Mouse (Mus musculus): ENCODE data around the gene Ppp2r5a. TPM values are rescaled to one million over a fixed set of nuclear protein-coding genes. Genes with fewer than 3 reads are reported as not detected.

Ppp2r5a gene
- polyA plus RNA-seq, 1 experiment from 2014 or later, result 22.6 TPM

DNA sequence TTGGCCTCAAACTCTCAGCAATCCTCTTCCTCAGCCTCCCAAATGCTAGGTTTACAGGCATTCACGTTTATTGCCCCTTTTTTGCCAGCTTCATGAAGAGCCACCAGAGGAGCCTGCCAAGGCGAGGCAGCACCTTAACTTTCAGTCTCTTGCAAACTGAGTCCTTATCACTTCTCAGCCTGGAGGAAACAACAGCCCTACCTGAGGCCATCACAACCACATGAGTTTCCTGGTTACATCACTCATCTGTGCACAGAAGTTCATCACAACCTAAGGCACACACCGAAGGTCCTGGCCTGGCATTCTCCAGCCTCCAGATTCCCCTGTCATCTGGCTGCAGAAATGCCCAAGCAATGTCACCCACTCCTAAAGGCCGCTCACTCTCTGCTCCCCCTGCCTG is 19.1 kb upstream of the Ppp2r5a start:
- H3K36me3 ChIP-seq (ENCODE audit: control insufficient read depth, insufficient read depth, low read length), result no peaks in the 10 kb centered on the region
- no peak overlapping the region for H3K9ac ChIP-seq (ENCODE audit: low read length)
- no peaks in the 10 kb centered on the region for H3K27me3 ChIP-seq (ENCODE audit: control insufficient read depth, insufficient read depth, low read length)
- H3K9me3 ChIP-seq (ENCODE audit: control insufficient read depth, low read length), result no peaks in the 10 kb centered on the region
- no peak overlapping the region for H3K4me2 ChIP-seq (ENCODE audit: low read depth)
- H3K4me3 ChIP-seq (ENCODE audit: low read depth, low read length), result no peak overlapping the region
- WGBS, result 62% methylated on average over 4 of the region's 4 CpGs
- H3K4me1 ChIP-seq (ENCODE audit: control insufficient read depth, insufficient read depth, low read length), result no peaks in the 10 kb centered on the region
- no peak overlapping the region for H3K27ac ChIP-seq (ENCODE audit: low read depth, low read length)
- no peak for ATAC-seq (ENCODE audit: insufficient read depth, low FRiP score, low TSS enrichment)
- no peak for DNase-seq (ENCODE audit: low spot score)

DNA sequence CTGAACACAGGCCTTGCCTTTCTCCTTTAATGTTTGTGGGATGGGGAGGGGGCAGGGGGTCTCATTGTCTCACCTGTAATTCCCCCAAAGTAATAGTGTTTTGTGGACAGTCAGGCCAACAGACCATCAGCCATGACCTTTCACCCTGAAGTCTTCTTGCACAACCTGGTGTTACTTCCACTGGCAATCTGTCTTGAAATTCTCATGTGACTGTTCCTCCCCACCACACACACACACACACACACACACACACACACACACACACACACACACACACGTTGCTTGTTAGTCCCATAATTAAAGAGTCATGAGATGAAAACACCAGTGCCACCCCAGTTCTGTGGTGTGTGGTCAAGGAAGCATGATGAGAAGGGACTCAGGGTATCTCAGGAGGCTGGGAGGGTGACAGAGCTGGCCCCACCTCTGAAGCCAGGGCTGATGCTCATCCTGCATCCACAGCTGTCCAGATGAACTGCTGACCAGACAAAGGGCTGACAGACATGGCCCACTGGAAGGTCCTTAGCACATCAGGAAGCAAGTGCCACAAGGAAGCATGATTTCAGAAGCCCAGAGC is 18.4 kb upstream of the Ppp2r5a start:
- H3K27ac ChIP-seq (ENCODE audit: low read depth, low read length), result no peak overlapping the region
- no peaks in the 10 kb centered on the region for H3K36me3 ChIP-seq (ENCODE audit: control insufficient read depth, insufficient read depth, low read length)
- ATAC-seq (ENCODE audit: insufficient read depth, low FRiP score, low TSS enrichment) (no peak), DNase-seq (ENCODE audit: low spot score) (no peak)
- no peak overlapping the region for H3K4me3 ChIP-seq (ENCODE audit: low read depth, low read length)
- H3K9ac ChIP-seq (ENCODE audit: low read length), result no peak overlapping the region
- H3K4me1 ChIP-seq (ENCODE audit: control insufficient read depth, insufficient read depth, low read length), result no peaks in the 10 kb centered on the region
- H3K27me3 ChIP-seq (ENCODE audit: control insufficient read depth, insufficient read depth, low read length), result no peaks in the 10 kb centered on the region
- no peak overlapping the region for H3K4me2 ChIP-seq (ENCODE audit: low read depth)
- H3K9me3 ChIP-seq (ENCODE audit: control insufficient read depth, low read length), result no peaks in the 10 kb centered on the region
- WGBS, result 82% methylated on average over 1 of the region's 1 CpGs

DNA sequence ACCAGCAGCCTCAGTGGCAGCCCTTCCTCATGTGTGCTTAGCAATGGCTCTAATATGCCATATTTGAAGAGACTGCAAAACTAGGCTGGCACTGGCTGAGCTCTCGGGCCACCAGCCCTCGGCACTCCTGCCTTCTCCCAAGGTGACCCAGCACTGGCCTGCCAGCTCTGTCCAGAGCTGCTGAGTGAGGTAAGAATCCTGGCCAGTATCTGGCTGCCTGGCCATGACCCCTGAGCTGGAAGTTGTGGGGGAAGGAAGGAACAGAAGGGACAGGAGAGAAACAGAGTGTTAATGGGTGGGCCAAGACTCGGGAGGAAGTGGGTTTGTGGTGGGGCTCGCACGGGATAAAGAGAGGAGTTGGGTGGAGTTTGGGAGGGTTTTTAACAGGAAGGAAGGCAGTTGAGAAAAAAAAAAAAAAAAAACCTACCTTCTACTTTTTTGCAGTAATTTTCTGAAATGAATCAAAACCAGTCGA is 17.9 kb upstream of the Ppp2r5a start:
- ATAC-seq (ENCODE audit: insufficient read depth, low FRiP score, low TSS enrichment) (no peak), DNase-seq (ENCODE audit: low spot score) (no peak)
- Histone ChIP-seq H3K27me3 (ENCODE audit: control insufficient read depth, insufficient read depth, low read length) (no peaks in the 10 kb centered on the region), H3K4me2 (ENCODE audit: low read depth) (no peak overlapping the region), H3K36me3 (ENCODE audit: control insufficient read depth, insufficient read depth, low read length) (no peaks in the 10 kb centered on the region), H3K27ac (ENCODE audit: low read depth, low read length) (no peak overlapping the region), H3K4me3 (ENCODE audit: low read depth, low read length) (no peak overlapping the region), H3K9me3 (ENCODE audit: control insufficient read depth, low read length) (no peaks in the 10 kb centered on the region), H3K9ac (ENCODE audit: low read length) (no peak overlapping the region), H3K4me1 (ENCODE audit: control insufficient read depth, insufficient read depth, low read length) (no peaks in the 10 kb centered on the region)
- 55% methylated on average over 6 of the region's 6 CpGs for WGBS

DNA sequence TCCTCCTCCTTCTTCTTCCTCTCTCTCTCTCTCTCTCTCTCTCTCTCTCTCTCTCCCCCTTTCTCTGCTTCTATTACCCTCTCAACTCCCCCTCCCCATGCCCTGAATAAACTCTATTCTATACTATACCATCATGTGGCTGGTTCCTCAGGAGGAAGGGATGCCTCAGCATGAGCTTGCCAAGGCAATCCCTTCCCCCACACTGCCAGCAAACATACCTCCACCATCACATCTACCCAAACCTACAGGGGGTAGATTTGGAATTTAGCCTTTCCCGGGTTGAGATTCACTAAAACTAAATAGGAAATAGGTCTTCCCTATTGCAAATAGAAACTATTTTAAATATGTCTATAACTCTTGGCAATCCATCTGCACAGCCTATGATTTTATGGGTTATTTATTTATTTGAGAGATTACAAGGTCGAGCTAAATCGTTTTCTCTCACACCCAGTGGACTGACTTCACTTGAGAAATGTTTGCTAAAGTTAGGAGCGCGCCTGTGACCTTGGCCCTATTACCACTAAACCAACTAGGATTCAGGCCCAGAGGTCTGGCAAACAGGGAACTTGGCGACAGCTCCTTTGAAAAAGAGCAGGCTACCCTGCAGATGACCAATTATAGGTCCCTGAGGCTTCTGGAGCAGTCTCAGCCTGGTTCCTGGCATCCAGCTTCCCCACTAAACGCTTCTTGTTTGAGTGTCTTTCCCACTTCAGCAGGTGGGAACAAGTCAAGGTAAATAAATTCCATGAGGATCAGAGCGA is 17.1 kb upstream of the Ppp2r5a start:
- no peaks in the 10 kb centered on the region for H3K9me3 ChIP-seq (ENCODE audit: control insufficient read depth, low read length)
- H3K27me3 ChIP-seq (ENCODE audit: control insufficient read depth, insufficient read depth, low read length), result no peaks in the 10 kb centered on the region
- no peak for ATAC-seq (ENCODE audit: insufficient read depth, low FRiP score, low TSS enrichment)
- no peak overlapping the region for H3K4me3 ChIP-seq (ENCODE audit: low read depth, low read length)
- 42% methylated on average over 8 of the region's 8 CpGs for WGBS
- no peak overlapping the region for H3K27ac ChIP-seq (ENCODE audit: low read depth, low read length)
- H3K9ac ChIP-seq (ENCODE audit: low read length), result no peak overlapping the region
- no peaks in the 10 kb centered on the region for H3K4me1 ChIP-seq (ENCODE audit: control insufficient read depth, insufficient read depth, low read length)
- DNase-seq (ENCODE audit: low spot score), result no peak
- H3K4me2 ChIP-seq (ENCODE audit: low read depth), result no peak overlapping the region
- no peaks in the 10 kb centered on the region for H3K36me3 ChIP-seq (ENCODE audit: control insufficient read depth, insufficient read depth, low read length)

DNA sequence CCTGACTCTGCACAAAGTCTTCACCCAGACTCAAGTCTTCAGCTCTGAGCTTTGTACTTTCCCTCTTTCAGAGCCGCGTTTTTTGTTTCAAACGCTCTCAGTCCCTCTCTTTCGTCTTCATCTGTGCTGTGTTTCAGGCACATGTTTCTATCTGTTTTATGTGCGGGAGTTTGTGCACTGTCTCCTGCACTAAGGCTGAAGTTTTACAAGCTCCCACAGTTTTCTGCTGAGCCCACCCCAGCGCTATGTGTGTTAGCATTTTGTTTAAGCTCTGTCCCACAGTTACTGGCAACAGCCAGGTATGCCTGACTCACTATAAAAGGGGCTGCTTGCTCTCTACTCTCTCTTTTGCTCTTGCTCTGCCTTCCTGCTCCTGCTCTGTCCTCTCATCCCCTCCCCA is 16.3 kb upstream of the Ppp2r5a start:
- H3K27ac ChIP-seq (ENCODE audit: low read depth, low read length), result no peak overlapping the region
- ATAC-seq (ENCODE audit: insufficient read depth, low FRiP score, low TSS enrichment), result no peak
- no peaks in the 10 kb centered on the region for H3K4me1 ChIP-seq (ENCODE audit: control insufficient read depth, insufficient read depth, low read length)
- no peaks in the 10 kb centered on the region for H3K27me3 ChIP-seq (ENCODE audit: control insufficient read depth, insufficient read depth, low read length)
- H3K9me3 ChIP-seq (ENCODE audit: control insufficient read depth, low read length), result no peaks in the 10 kb centered on the region
- H3K4me2 ChIP-seq (ENCODE audit: low read depth), result no peak overlapping the region
- H3K9ac ChIP-seq (ENCODE audit: low read length), result no peak overlapping the region
- H3K36me3 ChIP-seq (ENCODE audit: control insufficient read depth, insufficient read depth, low read length), result no peaks in the 10 kb centered on the region
- H3K4me3 ChIP-seq (ENCODE audit: low read depth, low read length), result no peak overlapping the region
- DNase-seq (ENCODE audit: low spot score), result no peak
- WGBS, result 72% methylated on average over 6 of the region's 6 CpGs

DNA sequence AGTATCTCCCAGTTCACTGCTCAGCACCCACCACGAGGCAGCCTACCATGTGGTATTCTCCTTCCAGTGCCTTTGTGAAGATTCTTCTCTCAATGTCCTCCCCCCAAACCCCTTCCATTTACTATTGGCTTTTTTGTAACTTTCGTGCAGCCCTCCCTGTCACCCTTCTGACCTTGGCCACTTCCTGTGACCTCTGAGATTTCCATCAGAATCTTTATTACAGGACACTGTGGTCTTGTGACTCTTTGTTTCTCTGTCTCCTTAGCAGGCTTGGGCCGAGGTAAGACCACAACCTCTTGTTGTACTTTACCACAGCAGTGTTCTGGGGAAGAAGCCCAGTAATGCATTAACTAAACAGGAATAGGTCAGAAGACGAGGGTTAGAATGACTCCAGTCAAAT is 15.9 kb upstream of the Ppp2r5a start:
- 59% methylated on average over 4 of the region's 4 CpGs for WGBS
- no peak for DNase-seq (ENCODE audit: low spot score)

DNA sequence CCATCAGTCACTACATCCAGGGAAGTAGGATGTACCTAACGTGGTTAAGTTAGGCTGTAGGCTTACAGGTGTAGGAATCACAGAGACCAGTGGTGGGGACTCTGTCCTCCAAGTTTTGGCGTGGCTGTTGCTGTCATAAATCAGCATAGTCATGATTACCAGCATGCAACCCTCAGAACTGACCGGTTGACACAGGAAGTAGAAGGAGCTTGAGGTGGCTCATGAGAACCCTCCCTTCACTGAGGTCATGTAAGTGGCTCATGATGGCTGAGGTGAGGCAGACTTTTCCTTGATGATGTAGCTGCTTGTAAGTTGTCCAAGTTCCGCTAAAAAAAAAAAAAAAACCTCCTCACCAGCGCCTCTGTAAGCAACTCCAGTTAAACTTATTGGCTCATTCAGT is 14.0 kb upstream of the Ppp2r5a start:
- WGBS, result 59% methylated on average over 5 of the region's 5 CpGs
- ATAC-seq (ENCODE audit: insufficient read depth, low FRiP score, low TSS enrichment) (no peak), DNase-seq (ENCODE audit: low spot score) (no peak)
- Histone ChIP-seq H3K9me3 (ENCODE audit: control insufficient read depth, low read length) (no peaks in the 10 kb centered on the region), H3K27me3 (ENCODE audit: control insufficient read depth, insufficient read depth, low read length) (no peaks in the 10 kb centered on the region), H3K27ac (ENCODE audit: low read depth, low read length) (no peak overlapping the region), H3K4me2 (ENCODE audit: low read depth) (no peak overlapping the region), H3K4me1 (ENCODE audit: control insufficient read depth, insufficient read depth, low read length) (no peaks in the 10 kb centered on the region), H3K9ac (ENCODE audit: low read length) (no peak overlapping the region), H3K36me3 (ENCODE audit: control insufficient read depth, insufficient read depth, low read length) (no peaks in the 10 kb centered on the region), H3K4me3 (ENCODE audit: low read depth, low read length) (no peak overlapping the region)

More for the DNA sequence above, 15.9 kb upstream of the Ppp2r5a start:
- no peaks in the 10 kb centered on the region for H3K4me1 ChIP-seq (ENCODE audit: control insufficient read depth, insufficient read depth, low read length)
- H3K27ac ChIP-seq (ENCODE audit: low read depth, low read length), result no peak overlapping the region
- H3K9ac ChIP-seq (ENCODE audit: low read length), result no peak overlapping the region
- H3K4me2 ChIP-seq (ENCODE audit: low read depth), result no peak overlapping the region
- ATAC-seq (ENCODE audit: insufficient read depth, low FRiP score, low TSS enrichment), result no peak
- no peaks in the 10 kb centered on the region for H3K9me3 ChIP-seq (ENCODE audit: control insufficient read depth, low read length)
- H3K36me3 ChIP-seq (ENCODE audit: control insufficient read depth, insufficient read depth, low read length), result no peaks in the 10 kb centered on the region
- H3K27me3 ChIP-seq (ENCODE audit: control insufficient read depth, insufficient read depth, low read length), result no peaks in the 10 kb centered on the region
- no peak overlapping the region for H3K4me3 ChIP-seq (ENCODE audit: low read depth, low read length)

DNA sequence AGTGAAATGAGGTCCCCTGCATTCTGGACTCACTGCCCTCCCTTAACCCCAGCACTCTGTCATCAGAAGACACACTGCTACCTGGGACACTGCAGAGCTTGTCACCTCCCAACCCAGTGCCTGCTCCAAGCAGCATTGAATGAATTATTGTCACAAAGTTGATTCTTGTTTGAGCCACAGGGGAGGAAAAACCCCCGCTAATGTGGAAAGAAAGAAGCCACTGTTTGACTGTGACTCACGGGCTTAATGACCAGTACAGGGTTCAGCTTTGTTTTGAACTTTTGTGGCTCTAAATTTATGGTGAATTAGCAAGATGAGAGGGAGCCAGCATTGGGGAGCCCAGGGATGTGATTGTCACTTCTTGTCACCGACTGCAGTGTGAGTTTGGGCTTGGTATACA is 13.5 kb upstream of the Ppp2r5a start:
- DNase-seq (ENCODE audit: low spot score), result no peak
- Histone ChIP-seq H3K27me3 (ENCODE audit: control insufficient read depth, insufficient read depth, low read length) (no peaks in the 10 kb centered on the region), H3K9me3 (ENCODE audit: control insufficient read depth, low read length) (no peaks in the 10 kb centered on the region), H3K36me3 (ENCODE audit: control insufficient read depth, insufficient read depth, low read length) (no peaks in the 10 kb centered on the region), H3K4me1 (ENCODE audit: control insufficient read depth, insufficient read depth, low read length) (no peaks in the 10 kb centered on the region), H3K9ac (ENCODE audit: low read length) (no peak overlapping the region), H3K27ac (ENCODE audit: low read depth, low read length) (no peak overlapping the region), H3K4me2 (ENCODE audit: low read depth) (no peak overlapping the region), H3K4me3 (ENCODE audit: low read depth, low read length) (no peak overlapping the region)
- WGBS, result 12% methylated on average over 3 of the region's 3 CpGs
- no peak for ATAC-seq (ENCODE audit: insufficient read depth, low FRiP score, low TSS enrichment)

DNA sequence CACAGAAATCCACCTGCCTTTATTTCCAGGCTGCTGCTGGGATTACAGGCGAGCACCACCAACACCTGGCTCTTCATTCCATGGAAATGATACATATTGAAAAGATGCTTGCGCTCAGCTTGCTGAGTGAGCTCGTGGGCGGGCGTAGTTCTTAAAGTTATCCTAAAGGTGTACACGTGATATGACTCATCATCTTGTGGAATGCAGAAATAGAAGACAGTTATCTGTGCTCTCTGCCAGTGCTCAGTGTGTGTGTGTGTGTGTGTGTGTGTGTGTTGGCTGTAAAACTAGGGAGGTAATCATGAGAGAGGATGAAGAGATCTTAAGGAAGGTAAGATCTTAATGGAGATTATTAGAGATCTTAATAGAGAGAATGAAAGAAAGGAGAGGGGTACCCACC is 11.4 kb upstream of the Ppp2r5a start:
- H3K27ac ChIP-seq (ENCODE audit: low read depth, low read length), result no peak overlapping the region
- no peak overlapping the region for H3K4me3 ChIP-seq (ENCODE audit: low read depth, low read length)
- H3K36me3 ChIP-seq (ENCODE audit: control insufficient read depth, insufficient read depth, low read length), result no peaks in the 10 kb centered on the region
- no peak overlapping the region for H3K9ac ChIP-seq (ENCODE audit: low read length)
- no peak overlapping the region for H3K4me2 ChIP-seq (ENCODE audit: low read depth)
- H3K27me3 ChIP-seq (ENCODE audit: control insufficient read depth, insufficient read depth, low read length), result no peaks in the 10 kb centered on the region
- no peaks in the 10 kb centered on the region for H3K9me3 ChIP-seq (ENCODE audit: control insufficient read depth, low read length)
- DNase-seq (ENCODE audit: low spot score) (no peak), ATAC-seq (ENCODE audit: insufficient read depth, low FRiP score, low TSS enrichment) (no peak)
- no peaks in the 10 kb centered on the region for H3K4me1 ChIP-seq (ENCODE audit: control insufficient read depth, insufficient read depth, low read length)
- WGBS, result 88% methylated on average over 6 of the region's 6 CpGs
